Mouse (Mus musculus) MEL (cell line): Measurements from ENCODE around the gene Gpx1.

Experiments
- BHLHE40 ChIP-seq: IDR thresholded peaks from 2 replicates; pipeline ENCODE4 v1.6.1; 2012; ENCODE audit warnings: low read depth, mild to moderate bottlenecking, inconsistent platforms, low read length, improper control_type of control experiment, borderline replicate concordance
- CHD1 ChIP-seq: IDR thresholded peaks from 2 replicates; pipeline ENCODE4 v1.6.1; 2012; ENCODE audit warnings: low read depth, mild to moderate bottlenecking, inconsistent platforms, low read length, improper control_type of control experiment
- CHD2 ChIP-seq: IDR thresholded peaks from 2 replicates; pipeline ENCODE4 v1.6.1; 2011; ENCODE audit warnings: low read length, improper control_type of control experiment
- CTCF ChIP-seq, 3 experiments: IDR thresholded peaks in 2 of 3; conservative IDR thresholded peaks in 1 of 3; 2 replicates each; pipeline ENCODE4 v1.5.1; 2011 to 2012; ENCODE audit warnings: low read length in 3 of 3, low read depth in 2 of 3, mild to moderate bottlenecking in 2 of 3, improper control_type of control experiment in 1 of 3, inconsistent platforms in 1 of 3, mixed read lengths in 1 of 3, moderate library complexity in 1 of 3; ENCODE audit not compliant: control insufficient read depth in 1 of 3, insufficient read depth in 1 of 3, poor library complexity in 1 of 3, severe bottlenecking in 1 of 3
- E2F4 ChIP-seq: IDR thresholded peaks from 2 replicates; pipeline ENCODE4 v1.6.1; 2011; ENCODE audit warnings: low read depth, low read length, improper control_type of control experiment, borderline replicate concordance
- EP300 ChIP-seq, 2 experiments: IDR thresholded peaks; 2 replicates each; pipeline ENCODE4 v1.6.1; 2011; ENCODE audit warnings: improper control_type of control experiment in 2 of 2, low read length in 2 of 2, low read depth in 1 of 2, mild to moderate bottlenecking in 1 of 2
- ETS1 ChIP-seq: IDR thresholded peaks from 2 replicates; pipeline ENCODE4 v1.6.1; 2012; ENCODE audit warnings: low read depth, mild to moderate bottlenecking, inconsistent platforms, low read length, improper control_type of control experiment, moderate library complexity
- GATA1 ChIP-seq: IDR thresholded peaks from 2 replicates; pipeline ENCODE4 v1.6.1; 2011; ENCODE audit warnings: low read depth, low read length, improper control_type of control experiment
- JUND ChIP-seq: IDR thresholded peaks from 2 replicates; pipeline ENCODE4 v1.6.1; 2011; ENCODE audit warnings: low read depth, mild to moderate bottlenecking, improper control_type of control experiment, low read length
- POLR2A ChIP-seq, 2 experiments: IDR thresholded peaks; 2 replicates each; pipeline ENCODE4 v1.6.1; 2011 to 2012; ENCODE audit warnings: low read length in 2 of 2, mild to moderate bottlenecking in 2 of 2, control low read depth in 1 of 2, improper control_type of control experiment in 1 of 2, low read depth in 1 of 2, moderate library complexity in 1 of 2; ENCODE audit not compliant: control insufficient read depth in 1 of 2, insufficient read depth in 1 of 2, poor library complexity in 1 of 2
- TAL1 ChIP-seq: IDR thresholded peaks from 2 replicates; pipeline ENCODE4 v1.6.1; 2012; ENCODE audit warnings: mild to moderate bottlenecking, inconsistent platforms, low read length, moderate library complexity, mixed read lengths

DNA sequence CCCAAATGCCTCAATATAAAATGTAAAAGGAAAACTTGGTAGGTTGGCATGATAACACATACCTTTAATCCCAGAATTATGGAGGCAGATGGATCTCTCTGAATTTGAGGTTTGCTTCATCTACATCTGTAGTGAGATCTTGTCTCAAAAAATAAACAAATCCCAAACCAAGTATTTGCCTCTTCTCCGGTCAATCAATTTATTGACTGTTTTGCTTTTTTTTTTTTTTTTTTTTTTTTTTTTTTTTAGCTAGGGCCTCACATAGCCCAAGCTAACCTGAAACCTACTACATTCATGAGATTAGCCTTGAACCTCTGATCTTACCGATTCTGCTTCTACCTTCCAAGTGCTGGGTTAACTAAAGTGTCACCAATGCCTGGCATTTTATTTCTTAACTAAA, 49.4 kb upstream of the Gpx1 start:
- TF ChIP-seq BHLHE40 = no peak
- TF ChIP-seq CTCF (IDR thresholded peaks at IDR 0.05 in 2 of 3, conservative IDR thresholded peaks at IDR 0.05 in 1 of 3; ENCODE audit: control insufficient read depth in 1 of 3, insufficient read depth in 1 of 3, low read depth in 2 of 3, low read length in 3 of 3, poor library complexity in 1 of 3, severe bottlenecking in 1 of 3) = no peak
- no peak for TF ChIP-seq JUND
- TF ChIP-seq ETS1 = no peak
- TF ChIP-seq EP300 (IDR thresholded peaks at IDR 0.05; ENCODE audit: low read depth in 1 of 2, low read length in 2 of 2) = no peak
- no peak for TF ChIP-seq CHD2
- TF ChIP-seq POLR2A (IDR thresholded peaks at IDR 0.05; ENCODE audit: control insufficient read depth in 1 of 2, insufficient read depth in 1 of 2, low read depth in 1 of 2, low read length in 2 of 2, poor library complexity in 1 of 2) = no peak
- no peak for TF ChIP-seq TAL1
- TF ChIP-seq CHD1 = no peak
- no peak for TF ChIP-seq GATA1
- no peak for TF ChIP-seq E2F4
